Mouse (Mus musculus): ENCODE data around the gene Mical2.

DNA sequence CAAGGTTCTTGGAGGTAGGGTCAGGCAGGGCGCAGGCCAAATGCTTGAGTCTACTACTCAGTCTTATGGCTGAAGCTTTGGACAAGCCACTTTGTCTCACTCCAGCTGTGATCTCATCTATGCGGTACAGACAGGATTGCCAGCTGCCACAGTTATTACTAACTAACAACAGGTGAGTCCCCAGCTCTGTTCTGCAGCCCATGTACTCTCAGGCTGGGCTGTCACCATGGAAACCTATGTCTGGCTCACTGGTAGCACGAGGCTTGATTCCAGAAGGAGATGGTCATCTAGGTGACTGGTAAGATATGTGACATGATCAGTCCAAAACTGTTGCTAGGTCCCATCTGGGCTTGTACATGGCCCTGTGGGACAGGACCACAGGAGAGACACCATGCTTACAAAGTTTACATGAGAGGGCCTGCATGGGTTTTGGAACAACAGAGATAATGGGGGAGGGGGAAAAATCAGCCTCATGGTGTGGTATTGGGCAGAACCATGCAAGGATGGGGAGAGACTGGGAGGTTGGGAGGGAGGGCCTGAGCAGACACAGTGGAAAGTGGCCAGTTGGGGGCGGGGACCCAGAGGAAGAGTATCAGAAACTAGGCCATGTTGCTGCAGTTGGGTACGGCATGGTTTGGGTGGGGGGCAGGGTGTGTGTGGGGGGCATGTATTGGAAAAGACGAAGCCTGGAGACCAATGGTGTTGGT, 41.0 kb upstream of the Mical2 start:
- TF ChIP-seq CTCF (conservative IDR thresholded peaks at IDR 0.05; ENCODE audit: low read length) (no peak), POU5F1 (IDR thresholded peaks at IDR 0.05; ENCODE audit: borderline replicate concordance, low read length) (no peak), NANOG (IDR thresholded peaks at IDR 0.05; ENCODE audit: borderline replicate concordance, low read length) (no peak)

Data from E14TG2a.4 (cell line).